Mouse (Mus musculus) liver, embryonic 14.5 days (tissue): ENCODE measurements around the gene Izumo1r.

Source experiments
- CTCF ChIP-seq: IDR thresholded peaks from 2 replicates; pipeline ENCODE4 v1.5.1; 2016; ENCODE audit warnings: antibody characterized with exemption, low read depth, control low read depth
- EP300 ChIP-seq: IDR thresholded peaks from 2 replicates; pipeline ENCODE4 v1.6.1; 2016; ENCODE audit warnings: antibody characterized with exemption, low read depth

- TF ChIP-seq EP300 (no peak), CTCF (no peak)
These were observed 19.1 kb downstream of the Izumo1r start for GRCm38 (mm10) chr9:14884641-14885040.
